ENCODE assay signal across 8 mouse cellular contexts in the genomic region with DNA sequence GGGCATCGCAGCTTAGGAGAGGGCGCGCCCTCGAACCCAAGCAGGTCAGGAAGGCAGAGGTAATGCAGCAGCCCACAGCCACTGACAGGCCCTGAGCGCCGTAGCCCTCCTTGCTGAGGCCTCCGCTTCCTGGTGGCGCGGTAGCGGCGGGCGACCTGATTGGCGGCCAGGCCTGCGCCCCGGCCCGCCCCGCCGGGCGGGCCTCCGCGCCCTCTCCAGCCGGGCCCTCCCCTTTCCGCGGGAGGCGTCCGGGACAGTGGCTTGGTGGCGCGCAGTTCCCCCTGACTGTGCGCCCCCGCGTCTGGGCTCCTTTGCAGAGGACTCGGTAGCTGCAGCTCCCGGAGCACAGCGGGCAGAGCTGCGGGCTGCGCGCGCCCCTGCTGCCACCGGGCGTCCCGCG.
DNase-seq lines count a peak whose midpoint lies in the region; ATAC-seq and TF ChIP-seq lines count a peak whose summit lies in the region.
"Not testable (repeated sequence)": the region's sequence is repeated elsewhere in the genome, so short reads cannot be mapped to it uniquely, and the experiment has no call there.

No protein-coding gene starts in this region.

- ATAC-seq in forebrain, embryonic 14.5 days; heart, postnatal 0 days (ENCODE audit: insufficient read depth, low read depth); kidney, embryonic 14.5 days (ENCODE audit: low FRiP score, low TSS enrichment); liver, postnatal 0 days: not testable (repeated sequence)

- not testable (repeated sequence) for TF ChIP-seq EP300 in heart, postnatal 0 days (IDR thresholded peaks at IDR 0.05; ENCODE audit: low read depth); liver, postnatal 0 days (IDR thresholded peaks at IDR 0.05; ENCODE audit: low read depth)

- not testable (repeated sequence) for H3K27me3 ChIP-seq in forebrain, embryonic 14.5 days (replicated peaks; ENCODE audit: control insufficient read depth, insufficient read depth, low read length); heart, postnatal 0 days (ENCODE audit: control insufficient read depth, insufficient read depth, low read length); kidney, embryonic 14.5 days (ENCODE audit: control insufficient read depth, insufficient read depth, low read length); liver, postnatal 0 days (ENCODE audit: insufficient read depth, low read length)

- peak; percentile 86 for DNase-seq in ES-CJ7 (ENCODE audit: low read depth, low spot score)
- DNase-seq in c-Kit-positive CD71-positive TER-119-negative erythroid progenitor cells, embryonic 14.5 days (ENCODE audit: low read depth): peak; percentile 7
- DNase-seq in forebrain, embryonic 14.5 days (ENCODE audit: low spot score): peak; percentile 3
- DNase-seq in heart, postnatal 0 days (ENCODE audit: low spot score): peak; percentile 12
- DNase-seq in liver, postnatal 0 days: peak; percentile 24
- peak; percentile 45 for DNase-seq in neural tube, embryonic 10.5 days (ENCODE audit: extremely low spot score, low spot score)
- peak; percentile 31 for DNase-seq in testis, postnatal 10 days (ENCODE audit: low spot score)

- 6% methylated on average over 13 of the region's 42 CpGs for WGBS in forebrain, embryonic 14.5 days
- WGBS in heart, postnatal 0 days: 2% methylated on average over 29 of the region's 42 CpGs
- 1% methylated on average over 26 of the region's 42 CpGs for WGBS in kidney, embryonic 14.5 days
- 0% methylated on average over 7 of the region's 42 CpGs for WGBS in liver, postnatal 0 days (ENCODE audit: insufficient replicate concordance)

- H3K9me3 ChIP-seq in forebrain, embryonic 14.5 days (replicated peaks; ENCODE audit: control insufficient read depth, low read length); heart, postnatal 0 days (replicated peaks; ENCODE audit: control insufficient read depth, low read length); kidney, embryonic 14.5 days (ENCODE audit: control insufficient read depth, low read length); liver, postnatal 0 days (ENCODE audit: low read length): not testable (repeated sequence)

- H3K4me3 ChIP-seq in forebrain, embryonic 14.5 days (ENCODE audit: low read depth, low read length): peak overlapping the region; percentile 21
- peak overlapping the region; percentile 43 for H3K4me3 ChIP-seq in heart, postnatal 0 days (ENCODE audit: low read depth, low read length)
- H3K4me3 ChIP-seq in kidney, embryonic 14.5 days (ENCODE audit: low read length): peak overlapping the region; percentile 43
- H3K4me3 ChIP-seq in liver, postnatal 0 days (ENCODE audit: low read depth, low read length): peak overlapping the region; percentile 33; the same call in 1 of the 2 replicates

- H3K36me3 ChIP-seq in forebrain, embryonic 14.5 days (ENCODE audit: control insufficient read depth, insufficient read depth, low read length); heart, postnatal 0 days (replicated peaks; ENCODE audit: control insufficient read depth, insufficient read depth, low read length); kidney, embryonic 14.5 days (ENCODE audit: control insufficient read depth, insufficient read depth, low read length); liver, postnatal 0 days (replicated peaks; ENCODE audit: insufficient read depth, low read length): not testable (repeated sequence)

- not testable (repeated sequence) for H3K27ac ChIP-seq in forebrain, embryonic 14.5 days (ENCODE audit: low read depth, low read length); heart, postnatal 0 days (ENCODE audit: low read depth); kidney, embryonic 14.5 days (ENCODE audit: low read depth, low read length); liver, postnatal 0 days (ENCODE audit: low read depth)

- 0 out of 2 replicates have a peak overlapping the region, but pooled peaks have one; percentile 21 for H3K4me2 ChIP-seq in forebrain, embryonic 14.5 days (ENCODE audit: low read length)
- peak overlapping the region; percentile 48 for H3K4me2 ChIP-seq in heart, postnatal 0 days (ENCODE audit: low read depth, low read length)
- H3K4me2 ChIP-seq in kidney, embryonic 14.5 days (replicated peaks; ENCODE audit: low read depth, low read length): peak overlapping the region; percentile 30; the same call in 1 of the 2 replicates
- H3K4me2 ChIP-seq in liver, postnatal 0 days (ENCODE audit: low read depth, low read length): peak overlapping the region; percentile 48

- TF ChIP-seq CTCF in heart, postnatal 0 days (IDR thresholded peaks at IDR 0.05; ENCODE audit: low read depth); liver, postnatal 0 days (IDR thresholded peaks at IDR 0.05; ENCODE audit: low read depth): not testable (repeated sequence)

- H3K9ac ChIP-seq in forebrain, embryonic 14.5 days (ENCODE audit: low read length); heart, postnatal 0 days (replicated peaks; ENCODE audit: low read depth, low read length); kidney, embryonic 14.5 days (ENCODE audit: low read depth, low read length); liver, postnatal 0 days (replicated peaks): not testable (repeated sequence)

- H3K4me1 ChIP-seq in forebrain, embryonic 14.5 days (ENCODE audit: control insufficient read depth, insufficient read depth, low read length); heart, postnatal 0 days (ENCODE audit: control insufficient read depth, insufficient read depth); kidney, embryonic 14.5 days (ENCODE audit: control insufficient read depth, insufficient read depth, low read length); liver, postnatal 0 days (ENCODE audit: insufficient read depth): not testable (repeated sequence)

Comparison
In these comparisons a context has a peak if more than half of its experiments do, and no peak if none do; other contexts are left out.
1. DNase-seq: peak in every context shown above with its lines; median percentile 86 in ES-CJ7; 45 in neural tube, embryonic 10.5 days; 31 in testis, postnatal 10 days; 24 in liver, postnatal 0 days; 12 in heart, postnatal 0 days; 7 in c-Kit-positive CD71-positive TER-119-negative erythroid progenitor cells, embryonic 14.5 days; 3 in forebrain, embryonic 14.5 days.